Mouse (Mus musculus) retina, embryonic 14.5 days (tissue): ENCODE data around the gene Adcy7.

Experiments
- DNase-seq: peaks from one replicate; pipeline ENCODE4 v3.0.0-alpha.2; 2015; ENCODE audit warnings: low spot score

Adcy7 gene

GRCm38 (mm10) chr8:88330816-88331215 lies 58.6 kb downstream of the Adcy7 start:
- no peak for DNase-seq

- DNase-seq, result no peak
Observed at GRCm38 (mm10) chr8:88334384-88334783, 62.2 kb downstream of the Adcy7 start.

- DNase-seq, result no peak
Observed at GRCm38 (mm10) chr8:88334975-88335374, 62.8 kb downstream of the Adcy7 start.

- no peak for DNase-seq
Observed at GRCm38 (mm10) chr8:88339221-88339620, 67.0 kb downstream of the Adcy7 start.

- no peak for DNase-seq
Observed at GRCm38 (mm10) chr8:88339887-88340695, 67.9 kb downstream of the Adcy7 start.

- no peak for DNase-seq
Observed at GRCm38 (mm10) chr8:88342026-88342425, 69.8 kb downstream of the Adcy7 start.

- no peak for DNase-seq
Observed at GRCm38 (mm10) chr8:88349046-88349445, 76.8 kb downstream of the Adcy7 start.

GRCm38 (mm10) chr8:88357226-88357933 lies 85.2 kb downstream of the Adcy7 start:
- no peak for DNase-seq

GRCm38 (mm10) chr8:88357946-88358345 lies 85.7 kb downstream of the Adcy7 start:
- peak; percentile 43 for DNase-seq

GRCm38 (mm10) chr8:88359959-88360358 lies 87.8 kb downstream of the Adcy7 start:
- peak; percentile 46 for DNase-seq

GRCm38 (mm10) chr8:88361044-88361707 lies 89.0 kb downstream of the Adcy7 start:
- no peak for DNase-seq

- peak; percentile 82 for DNase-seq
Observed at GRCm38 (mm10) chr8:88361708-88362428, 89.7 kb downstream of the Adcy7 start, which contains the start of gene Brd7. TSS of gene Brd7 (minus strand) at chr8:88362194.

- no peak for DNase-seq
Observed at GRCm38 (mm10) chr8:88362446-88363150, 90.4 kb downstream of the Adcy7 start.

GRCm38 (mm10) chr8:88369221-88369620 lies 97.0 kb downstream of the Adcy7 start:
- DNase-seq, result peak; percentile 75

- no peak for DNase-seq
Observed at GRCm38 (mm10) chr8:88369805-88370204, 97.6 kb downstream of the Adcy7 start.

- DNase-seq, result no peak
Observed at GRCm38 (mm10) chr8:88371522-88371921, 99.3 kb downstream of the Adcy7 start.

GRCm38 (mm10) chr8:88376836-88377582 lies 104.8 kb downstream of the Adcy7 start:
- no peak for DNase-seq
